In genomic region chr10:123800067-123800691, GRCm38 (mm10) we compare ENCODE assay signal across 13 mouse cellular contexts.
DNase-seq lines count a peak whose midpoint lies in the region; ATAC-seq lines count a peak whose summit lies in the region.
"Had no signal": no experiment of that assay in that cellular context is flagged by ENCODE, and none has a peak within 500 bp of the region (broad histone marks: within the 10 kb centered on the region; RNA-seq: fewer than 3 reads in every experiment).

No protein-coding gene starts in this region.

- no peaks in the 10 kb centered on the region for H3K36me3 ChIP-seq in heart, embryonic 16.5 days (ENCODE audit: control insufficient read depth, insufficient read depth)
- H3K36me3 ChIP-seq in forebrain, embryonic 13.5 days (ENCODE audit: poor library complexity, severe bottlenecking) = no peaks in the 10 kb centered on the region
- H3K36me3 ChIP-seq in midbrain, embryonic 15.5 days (replicated peaks) = no peaks in the 10 kb centered on the region

- peak overlapping the region; percentile 38 for H3K4me2 ChIP-seq in heart, embryonic 16.5 days (ENCODE audit: low read depth, low read length)
- peak overlapping the region; percentile 49 for H3K4me2 ChIP-seq in forebrain, embryonic 13.5 days
- peak overlapping the region; percentile 22; the same call in 1 of the 2 replicates for H3K4me2 ChIP-seq in midbrain, embryonic 15.5 days

- no peaks in the 10 kb centered on the region for H3K4me1 ChIP-seq in heart, embryonic 16.5 days (ENCODE audit: control insufficient read depth, insufficient read depth, low read length)
- peaks cover 12% of the 10 kb centered on the region for H3K4me1 ChIP-seq in forebrain, embryonic 13.5 days
- no peaks in the 10 kb centered on the region for H3K4me1 ChIP-seq in midbrain, embryonic 15.5 days

- H3K4me3 ChIP-seq in heart, embryonic 16.5 days (ENCODE audit: low read length) = no peak overlapping the region
- no peak overlapping the region for H3K4me3 ChIP-seq in forebrain, embryonic 13.5 days
- H3K4me3 ChIP-seq in midbrain, embryonic 15.5 days = no peak overlapping the region

- ATAC-seq in heart, embryonic 16.5 days (replicated peaks; ENCODE audit: extremely low read depth, insufficient read depth, low FRiP score) = no peak
- peak; percentile 74; the same call in 1 of the 2 replicates for ATAC-seq in forebrain, embryonic 13.5 days
- ATAC-seq in midbrain, embryonic 15.5 days (replicated peaks) = no peak
- ATAC-seq: activated CD4-positive, CD25-positive, alpha-beta regulatory T cell, adult 4 months; CD4-positive, CD25-positive, alpha-beta regulatory T cell, adult 4 months; intestine, postnatal 0 days had no signal

- H3K9ac ChIP-seq in heart, embryonic 16.5 days (ENCODE audit: low read length) = no peak overlapping the region
- H3K9ac ChIP-seq in forebrain, embryonic 13.5 days = no peak overlapping the region
- H3K9ac ChIP-seq in midbrain, embryonic 15.5 days = no peak overlapping the region

- H3K27me3 ChIP-seq in heart, embryonic 16.5 days (ENCODE audit: control insufficient read depth, insufficient read depth, low read length) = no peaks in the 10 kb centered on the region
- no peaks in the 10 kb centered on the region for H3K27me3 ChIP-seq in forebrain, embryonic 13.5 days
- no peaks in the 10 kb centered on the region for H3K27me3 ChIP-seq in midbrain, embryonic 15.5 days (replicated peaks)

- H3K27ac ChIP-seq in heart, embryonic 16.5 days (ENCODE audit: low read length) = no peak overlapping the region
- H3K27ac ChIP-seq in forebrain, embryonic 13.5 days = no peak overlapping the region
- no peak overlapping the region for H3K27ac ChIP-seq in midbrain, embryonic 15.5 days

- no peaks in the 10 kb centered on the region for H3K9me3 ChIP-seq in heart, embryonic 16.5 days (replicated peaks; ENCODE audit: control insufficient read depth, low read length)
- no peaks in the 10 kb centered on the region for H3K9me3 ChIP-seq in forebrain, embryonic 13.5 days (replicated peaks)
- H3K9me3 ChIP-seq in midbrain, embryonic 15.5 days = no peaks in the 10 kb centered on the region

- WGBS in heart, embryonic 16.5 days = 45% methylated on average over 18 of the region's 18 CpGs
- WGBS in forebrain, embryonic 13.5 days = 14% methylated on average over 18 of the region's 18 CpGs
- 49% methylated on average over 18 of the region's 18 CpGs for WGBS in midbrain, embryonic 15.5 days

- no peak for DNase-seq in heart, adult 18-20 months
- DNase-seq in lung, postnatal 36 days = peak; percentile 1
- DNase-seq in lung, postnatal 25 days (ENCODE audit: low spot score) = no peak
- no peak for DNase-seq in layer of hippocampus, adult 11-12 months (ENCODE audit: low spot score)
- DNase-seq in thymus, postnatal 0 days (ENCODE audit: low spot score) = no peak
- DNase-seq: cerebellum, postnatal 36 days; thymus, adult 18-20 months had no signal
